Mouse (Mus musculus) lung, postnatal 36 days (tissue): ENCODE measurements around the gene Bcl2l14.

Experiments used
- DNase-seq: peaks from one replicate; pipeline ENCODE4 v3.0.0; 2022; ENCODE audit warnings: mixed read lengths

The Bcl2l14 gene

DNA sequence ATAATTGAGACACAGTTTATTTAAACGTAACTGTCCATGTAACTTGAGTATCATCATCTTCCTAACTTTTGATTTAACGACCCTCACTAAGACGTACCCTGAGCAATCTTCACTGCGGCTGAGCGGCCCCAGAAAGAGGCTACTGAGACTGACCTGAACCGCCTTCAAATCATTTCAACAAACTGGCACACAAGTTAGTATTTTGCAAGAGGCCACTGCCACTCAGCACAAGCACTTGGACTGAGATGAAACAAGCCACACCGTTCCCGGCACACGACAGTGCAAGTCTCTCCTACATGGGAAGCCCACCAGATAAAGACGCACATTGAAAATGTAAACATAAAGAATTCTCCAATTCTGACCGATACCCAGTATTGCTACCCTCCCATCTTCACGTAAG lies 52.3 kb downstream of the Bcl2l14 start:
- DNase-seq, result peak; percentile 67

DNA sequence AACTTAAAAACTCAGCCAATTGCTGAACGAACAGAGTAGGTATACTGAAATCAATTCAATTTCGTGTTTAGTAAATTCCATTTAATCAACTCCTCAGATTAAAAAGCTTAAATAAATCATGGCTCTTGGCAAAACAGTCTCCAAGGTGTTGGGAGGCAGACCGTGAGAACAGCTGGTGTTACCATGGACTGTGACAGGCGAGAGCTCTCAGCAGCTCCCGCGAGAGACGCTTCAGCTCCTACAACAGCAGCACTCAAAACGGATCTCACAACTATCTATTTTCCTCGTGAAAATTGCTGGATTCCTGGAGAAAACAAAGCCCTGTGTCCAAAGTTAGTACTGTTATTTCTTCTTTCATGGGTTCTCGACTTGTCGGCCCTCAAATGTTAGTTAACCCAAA lies 53.8 kb downstream of the Bcl2l14 start:
- no peak for DNase-seq

DNA sequence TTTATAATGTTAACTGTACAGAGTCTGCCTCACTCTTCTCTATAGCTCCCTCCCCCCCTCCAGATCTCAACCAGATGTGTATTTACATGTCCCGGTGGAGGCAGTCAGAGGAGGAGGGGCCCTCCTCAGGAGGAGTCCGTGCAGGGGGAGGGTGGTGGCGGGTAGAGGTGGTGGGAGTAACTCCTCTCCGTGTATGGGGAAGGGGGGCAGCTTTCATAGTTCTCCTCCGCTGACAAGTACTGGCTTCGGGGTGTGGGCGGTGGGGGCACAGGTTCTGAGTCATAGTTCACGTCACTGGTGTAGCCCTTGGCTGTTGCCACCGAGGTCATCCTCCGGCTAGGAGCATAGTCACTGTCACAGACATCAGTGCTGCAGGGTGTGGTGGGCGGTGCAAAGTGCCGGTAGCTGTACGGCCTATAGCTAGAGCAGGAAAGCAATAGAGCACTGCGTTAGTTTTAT lies 54.6 kb downstream of the Bcl2l14 start:
- no peak for DNase-seq

DNA sequence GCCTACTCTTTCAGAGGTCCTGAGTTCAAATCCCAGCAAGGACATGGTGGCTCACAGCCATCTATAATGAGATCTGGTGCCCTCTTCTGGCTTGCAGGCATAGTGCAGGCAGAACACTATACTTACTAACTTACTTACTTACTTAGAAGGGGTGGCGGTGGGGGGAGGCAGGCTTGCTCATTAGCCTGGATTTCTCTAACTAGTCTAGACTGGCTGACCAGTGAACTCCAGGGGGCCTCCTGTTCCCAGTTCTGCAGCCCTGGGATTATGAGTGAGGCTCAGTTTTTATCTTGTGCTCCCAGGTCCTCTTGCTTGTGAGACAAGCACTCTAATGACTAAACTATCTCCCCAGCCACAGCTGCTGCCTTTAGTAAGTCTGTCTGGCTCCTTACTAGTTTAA lies 58.0 kb downstream of the Bcl2l14 start:
- peak; percentile 50 for DNase-seq

DNA sequence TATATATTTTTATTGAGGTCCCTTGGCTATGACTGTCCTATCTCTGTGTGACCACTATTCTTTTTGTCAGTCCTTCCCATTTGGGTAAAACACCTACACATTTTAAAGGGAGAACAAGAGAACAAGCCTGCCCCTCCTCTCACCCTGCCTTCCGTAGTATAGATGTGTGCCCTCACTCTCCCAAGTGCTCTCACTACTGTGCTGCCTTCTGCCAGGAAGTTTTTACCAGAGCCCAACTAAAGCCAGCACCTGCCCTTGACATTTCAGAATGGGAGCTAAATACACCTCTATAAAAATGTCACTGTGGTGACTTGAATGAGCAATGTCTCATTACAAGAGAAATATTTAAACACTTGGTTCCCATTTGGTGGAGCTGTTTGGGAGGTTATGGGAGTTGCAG lies 62.3 kb downstream of the Bcl2l14 start:
- DNase-seq, result no peak

DNA sequence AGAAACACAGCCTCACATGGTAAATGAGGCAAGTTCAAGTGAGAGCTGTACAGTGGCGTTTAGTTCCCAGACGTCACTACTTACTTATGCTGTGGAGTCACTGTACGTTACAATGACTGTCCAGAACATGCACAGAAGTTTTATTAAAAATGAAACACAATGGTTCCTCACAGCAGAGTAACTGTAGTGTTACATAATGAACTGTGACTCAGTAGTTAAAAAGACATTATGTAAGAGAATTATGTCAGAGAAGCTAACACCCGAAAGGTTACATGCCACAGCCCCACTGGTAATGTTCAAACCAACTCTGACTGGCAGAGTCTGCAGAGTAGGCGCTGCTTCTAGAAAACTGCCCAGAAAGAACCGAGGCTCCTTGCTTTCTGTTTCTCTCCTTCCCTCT lies 65.1 kb downstream of the Bcl2l14 start:
- DNase-seq, result peak; percentile 18

DNA sequence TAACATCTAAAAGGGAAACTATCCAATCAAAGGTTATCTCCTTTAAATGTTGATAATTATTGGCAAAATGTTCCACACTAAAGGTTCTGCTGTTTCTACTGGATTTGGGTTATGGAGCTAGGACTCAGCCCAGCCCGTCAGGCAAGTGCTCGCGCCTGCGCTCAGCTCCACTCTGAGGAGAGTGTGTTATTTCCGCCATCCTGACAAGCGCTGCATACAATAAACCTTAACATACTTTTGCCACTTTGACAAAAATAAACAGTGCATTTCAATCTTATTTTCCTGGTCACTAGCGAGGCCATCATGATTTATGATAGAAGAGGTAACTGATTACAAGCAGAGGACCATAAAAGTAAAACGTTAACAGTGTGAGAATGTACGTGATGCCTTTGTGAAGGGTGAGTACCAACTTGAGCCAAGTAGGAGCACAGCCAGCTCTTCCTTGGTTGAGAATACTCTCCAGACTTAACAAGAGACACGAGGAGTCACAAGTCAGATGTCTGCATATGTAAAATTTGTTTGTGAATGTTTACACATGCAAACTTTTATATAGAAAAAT lies 70.6 kb downstream of the Bcl2l14 start:
- no peak for DNase-seq

DNA sequence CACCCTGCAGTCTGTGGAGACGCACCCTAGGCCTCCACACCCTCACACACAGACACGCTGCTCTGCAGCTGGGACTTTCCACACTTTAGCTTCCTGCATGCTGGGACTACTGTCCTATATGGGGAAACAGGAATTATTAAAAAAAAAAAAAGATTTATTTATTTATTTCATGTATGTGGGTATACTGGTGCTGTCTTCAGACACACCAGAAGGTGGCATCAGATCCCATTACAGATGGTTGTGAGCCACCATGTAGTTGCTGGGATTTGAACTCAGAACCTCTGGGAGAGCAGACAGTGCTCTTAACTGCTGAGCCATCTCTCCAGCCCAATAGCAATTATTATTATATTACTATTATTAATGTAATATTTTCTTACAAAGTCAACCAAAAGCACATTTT lies 73.2 kb downstream of the Bcl2l14 start:
- no peak for DNase-seq

DNA sequence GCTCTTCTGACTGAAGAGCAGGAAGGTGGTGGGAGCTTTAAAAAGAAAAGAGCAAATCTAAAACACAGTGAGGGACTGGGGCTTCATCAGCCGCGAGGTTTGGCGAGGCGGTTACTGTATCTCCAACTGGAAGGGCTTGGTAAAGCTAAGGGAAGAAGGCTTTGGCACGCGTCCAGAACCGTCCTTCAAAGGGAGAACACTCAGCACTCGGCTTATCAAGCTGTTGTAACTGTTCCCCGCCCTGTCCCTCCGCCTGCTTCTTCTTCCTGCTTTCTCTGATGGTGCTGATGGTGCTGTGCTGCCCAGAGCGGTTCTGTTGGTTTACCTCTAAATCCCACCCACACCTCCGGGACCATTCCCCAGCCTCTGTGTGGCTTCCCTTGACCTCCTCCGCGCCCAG lies 74.7 kb downstream of the Bcl2l14 start:
- peak; percentile 89 for DNase-seq

DNA sequence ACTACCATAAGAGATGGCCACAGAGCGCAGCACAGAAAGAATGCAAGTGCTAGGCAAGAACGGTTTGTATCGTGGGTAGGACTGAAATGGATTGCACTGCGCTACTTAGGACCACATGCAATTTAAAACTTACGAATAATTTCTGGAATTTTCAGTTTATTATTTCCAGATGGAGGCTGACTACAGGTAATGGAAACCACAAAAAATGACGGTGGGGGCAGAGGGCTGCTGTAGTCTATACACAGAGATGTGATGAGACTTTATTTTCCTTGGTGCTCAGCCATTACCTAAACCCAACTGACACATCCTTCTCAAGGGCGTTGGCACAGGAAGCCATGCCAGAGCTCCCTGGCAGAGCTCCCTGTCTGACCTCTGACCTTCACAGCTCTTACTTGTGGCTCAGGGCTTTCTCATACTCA lies 77.0 kb downstream of the Bcl2l14 start:
- DNase-seq, result peak; percentile 66

DNA sequence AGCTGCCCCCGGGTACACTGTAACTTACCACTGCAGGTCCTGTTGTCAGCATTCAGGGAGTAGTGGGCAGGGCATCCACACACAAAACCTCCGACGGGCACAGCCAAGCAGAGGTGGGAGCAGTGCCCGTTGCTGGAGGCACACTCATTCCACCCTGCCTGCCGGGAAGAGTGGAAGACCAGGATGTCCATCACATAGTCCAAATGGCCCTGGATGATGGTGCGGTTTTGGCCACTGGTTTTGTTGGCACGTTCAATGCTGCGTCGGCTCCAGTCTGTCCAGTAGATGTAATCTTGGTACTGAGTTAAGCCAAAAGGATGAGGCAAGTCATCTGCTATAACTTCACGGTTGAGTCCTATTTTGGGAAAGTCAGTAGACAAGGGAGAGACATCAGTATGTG lies 83.4 kb downstream of the Bcl2l14 start:
- DNase-seq, result no peak

DNA sequence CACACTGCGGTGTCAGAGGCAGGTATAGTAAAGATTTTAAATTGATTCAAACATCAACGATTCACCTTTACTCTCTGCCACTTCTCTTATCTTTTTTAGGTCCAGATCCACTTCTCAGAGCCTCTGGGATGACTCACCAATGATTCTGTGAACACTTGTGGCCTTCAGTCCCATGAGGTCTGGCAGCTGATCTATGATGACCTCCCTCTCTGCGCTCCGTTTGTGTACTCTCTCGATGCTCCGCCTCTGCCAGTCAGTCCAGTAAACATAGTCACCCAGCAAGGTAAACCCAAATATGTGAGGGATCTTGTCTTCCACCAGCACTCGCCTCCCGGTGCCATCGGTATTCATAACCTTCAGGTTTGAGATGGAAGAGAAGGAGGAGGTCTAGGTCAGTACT lies 90.2 kb downstream of the Bcl2l14 start:
- DNase-seq, result no peak
